In genomic region chr10:128008207-128008889, GRCm38 (mm10) we compare ENCODE assay signal across 9 mouse cellular contexts. TPM values are rescaled to one million over a fixed set of nuclear protein-coding genes. Genes with fewer than 3 reads are reported as not detected.
DNase-seq lines count a peak whose midpoint lies in the region; ATAC-seq and TF ChIP-seq lines count a peak whose summit lies in the region.
"Had no signal": no experiment of that assay in that cellular context is flagged by ENCODE, and none has a peak within 500 bp of the region (broad histone marks: within the 10 kb centered on the region; RNA-seq: fewer than 3 reads in every experiment).

No protein-coding gene starts in this region.

- no peak for TF ChIP-seq EP300 in MEL (IDR thresholded peaks at IDR 0.05; ENCODE audit: low read depth in 1 of 2, low read length in 2 of 2)

- DNase-seq in MEL (ENCODE audit: low read depth, low spot score) = peak; percentile 88
- peak; percentile 53 to 72 for DNase-seq in cerebellum, adult 2 months
- peak; percentile 87 for DNase-seq in forelimb bud, embryonic 11.5 days (ENCODE audit: low read depth, low spot score)
- DNase-seq in layer of hippocampus, adult 9-10 months (ENCODE audit: low spot score) = peak; percentile 81
- DNase-seq in ovary, postnatal 36 days (ENCODE audit: low spot score) = peak; percentile 53
- DNase-seq in thymus, postnatal 14 days = peak; percentile 86

- no peak for TF ChIP-seq POLR2A in MEL (IDR thresholded peaks at IDR 0.05; ENCODE audit: control insufficient read depth in 1 of 2, insufficient read depth in 1 of 2, low read depth in 1 of 2, low read length in 2 of 2, poor library complexity in 1 of 2)
- no peak for TF ChIP-seq POLR2A in cerebellum, adult 2 months (IDR thresholded peaks at IDR 0.05; ENCODE audit: borderline replicate concordance, insufficient read depth, low read length)

- H3K9me3 ChIP-seq in MEL (replicated peaks; ENCODE audit: insufficient read depth, low read length) = no peaks in the 10 kb centered on the region
- no peaks in the 10 kb centered on the region for H3K9me3 ChIP-seq in hindbrain, embryonic 12.5 days (replicated peaks)
- no peaks in the 10 kb centered on the region for H3K9me3 ChIP-seq in lung, embryonic 16.5 days (ENCODE audit: control insufficient read depth, low read length)
- H3K9me3 ChIP-seq: heart, embryonic 15.5 days had no signal

- H3K4me1 ChIP-seq in MEL (ENCODE audit: control insufficient read depth in 1 of 2, insufficient read depth in 2 of 2, low read length in 2 of 2) = no peaks in the 10 kb centered on the region
- no peaks in the 10 kb centered on the region for H3K4me1 ChIP-seq in cerebellum, adult 2 months (ENCODE audit: control insufficient read depth, insufficient read depth, low read length)
- no peaks in the 10 kb centered on the region for H3K4me1 ChIP-seq in hindbrain, embryonic 12.5 days
- H3K4me1 ChIP-seq in lung, embryonic 16.5 days (replicated peaks; ENCODE audit: control insufficient read depth, insufficient read depth, low read length) = no peaks in the 10 kb centered on the region
- H3K4me1 ChIP-seq: heart, embryonic 15.5 days had no signal

- H3K4me2 ChIP-seq in hindbrain, embryonic 12.5 days (replicated peaks) = no peak overlapping the region
- H3K4me2 ChIP-seq in lung, embryonic 16.5 days (ENCODE audit: low read depth, low read length) = no peak overlapping the region
- H3K4me2 ChIP-seq: heart, embryonic 15.5 days had no signal

- TF ChIP-seq CTCF in MEL (IDR thresholded peaks at IDR 0.05 in 2 of 3, conservative IDR thresholded peaks at IDR 0.05 in 1 of 3; ENCODE audit: control insufficient read depth in 1 of 3, insufficient read depth in 1 of 3, low read depth in 2 of 3, low read length in 3 of 3, poor library complexity in 1 of 3, severe bottlenecking in 1 of 3) = peak; percentile 37 to 94 (median 76); a peak in 5 of 6 replicates
- TF ChIP-seq CTCF in cerebellum, adult 2 months (IDR thresholded peaks at IDR 0.05; ENCODE audit: borderline replicate concordance, insufficient read depth, low read depth, low read length) = peak; percentile 35; the same call in 1 of the 2 replicates

- H3K79me2 ChIP-seq in MEL (ENCODE audit: control insufficient read depth, insufficient read depth, low read length, poor library complexity) = no peaks in the 10 kb centered on the region

- no peak overlapping the region for H3K4me3 ChIP-seq in MEL (ENCODE audit: control insufficient read depth in 1 of 2, insufficient read depth in 1 of 2, low read depth in 2 of 2, low read length in 2 of 2)
- H3K4me3 ChIP-seq in cerebellum, adult 2 months (replicated peaks; ENCODE audit: insufficient read depth, low read depth, low read length) = no peak overlapping the region
- no peak overlapping the region for H3K4me3 ChIP-seq in hindbrain, embryonic 12.5 days
- no peak overlapping the region for H3K4me3 ChIP-seq in lung, embryonic 16.5 days (ENCODE audit: low read length)
- H3K4me3 ChIP-seq: heart, embryonic 15.5 days had no signal

- no peak overlapping the region for H3K9ac ChIP-seq in MEL (ENCODE audit: control insufficient read depth, low read depth, low read length, poor library complexity, severe bottlenecking)
- H3K9ac ChIP-seq in hindbrain, embryonic 12.5 days = no peak overlapping the region
- no peak overlapping the region for H3K9ac ChIP-seq in lung, embryonic 16.5 days (ENCODE audit: low read length)
- H3K9ac ChIP-seq: heart, embryonic 15.5 days had no signal

- ATAC-seq in hindbrain, embryonic 12.5 days (ENCODE audit: low FRiP score) = peak; percentile 76; the same call in 1 of the 2 replicates
- ATAC-seq in lung, embryonic 16.5 days (ENCODE audit: low read depth) = peak; percentile 79

- no peak overlapping the region for H3K27ac ChIP-seq in MEL (ENCODE audit: control insufficient read depth, low read depth, low read length)
- H3K27ac ChIP-seq in cerebellum, adult 2 months (ENCODE audit: insufficient read depth, low read length) = no peak overlapping the region
- no peak overlapping the region for H3K27ac ChIP-seq in hindbrain, embryonic 12.5 days
- H3K27ac ChIP-seq in lung, embryonic 16.5 days (ENCODE audit: low read length) = no peak overlapping the region
- H3K27ac ChIP-seq: heart, embryonic 15.5 days had no signal

- no peaks in the 10 kb centered on the region; a peak in 1 of 4 replicates for H3K36me3 ChIP-seq in MEL (ENCODE audit: control insufficient read depth in 1 of 2, insufficient read depth in 2 of 2, low read length in 2 of 2)
- H3K36me3 ChIP-seq in hindbrain, embryonic 12.5 days = no peaks in the 10 kb centered on the region
- H3K36me3 ChIP-seq in lung, embryonic 16.5 days (ENCODE audit: control insufficient read depth, insufficient read depth, low read length) = no peaks in the 10 kb centered on the region
- H3K36me3 ChIP-seq: heart, embryonic 15.5 days had no signal

- WGBS in cerebellum, adult 2 months = 6% methylated on average over 4 of the region's 4 CpGs
- 5% methylated on average over 4 of the region's 4 CpGs for WGBS in hindbrain, embryonic 12.5 days
- 5% methylated on average over 4 of the region's 4 CpGs for WGBS in lung, embryonic 16.5 days

- TF ChIP-seq RAD21 in MEL (IDR thresholded peaks at IDR 0.05; ENCODE audit: low read depth, low read length) = peak; percentile 97

- peaks cover 1 to 4% of the 10 kb centered on the region in 2 experiments for H3K27me3 ChIP-seq in MEL (ENCODE audit: control insufficient read depth in 1 of 2, insufficient read depth in 2 of 2, low read length in 2 of 2)
- no peaks in the 10 kb centered on the region for H3K27me3 ChIP-seq in cerebellum, adult 2 months (ENCODE audit: control insufficient read depth, insufficient read depth, low read length)
- no peaks in the 10 kb centered on the region for H3K27me3 ChIP-seq in hindbrain, embryonic 12.5 days
- H3K27me3 ChIP-seq in lung, embryonic 16.5 days (ENCODE audit: control insufficient read depth, insufficient read depth, low read depth, low read length) = no peaks in the 10 kb centered on the region
- H3K27me3 ChIP-seq: heart, embryonic 15.5 days had no signal

TF ChIP-seq in MEL, 35 proteins besides CTCF, POLR2A, EP300 and RAD21 (continues in another document):
- TF ChIP-seq KAT2A (conservative IDR thresholded peaks at IDR 0.05; ENCODE audit: low read depth, low read length) (no peak), SIN3A (IDR thresholded peaks at IDR 0.05; ENCODE audit: low read length) (peak; percentile 59), NRF1 (IDR thresholded peaks at IDR 0.05; ENCODE audit: insufficient read depth, low read depth, low read length, poor library complexity, severe bottlenecking) (no peak), ZKSCAN1 (IDR thresholded peaks at IDR 0.05; ENCODE audit: low read depth, low read length) (no peak), MEF2A (IDR thresholded peaks at IDR 0.05; ENCODE audit: extremely low read depth, insufficient replicate concordance, low read depth, low read length, poor library complexity, severe bottlenecking) (no peak), MYC (IDR thresholded peaks at IDR 0.05; ENCODE audit: low read depth, low read length) (no peak; the same call in 1 of the 2 replicates), ELF1 (IDR thresholded peaks at IDR 0.05; ENCODE audit: low read depth, low read length) (peak; percentile 49; the same call in 1 of the 2 replicates), NELFE (IDR thresholded peaks at IDR 0.05; ENCODE audit: low read depth, low read length) (no peak), TCF12 (IDR thresholded peaks at IDR 0.05; ENCODE audit: low read depth, low read length) (no peak), USF1 (IDR thresholded peaks at IDR 0.05; ENCODE audit: low read depth, low read length) (no peak), MAX (IDR thresholded peaks at IDR 0.05; ENCODE audit: low read length) (no peak), ZNF384 (IDR thresholded peaks at IDR 0.05; ENCODE audit: low read depth, low read length) (no peak), MAFK (IDR thresholded peaks at IDR 0.05; ENCODE audit: borderline replicate concordance, low read depth, low read length) (no peak), ZMIZ1 (IDR thresholded peaks at IDR 0.05; ENCODE audit: low read depth, low read length) (no peak), POLR2AphosphoS2 (IDR thresholded peaks at IDR 0.05; ENCODE audit: low read length) (no peak), JUND (IDR thresholded peaks at IDR 0.05; ENCODE audit: low read depth, low read length) (0 out of 2 replicates have a peak, but pooled peaks have one; percentile 31)

RNA-seq across cellular contexts. Expression of gene Hsd17b6, which starts 0.9 kb away (rescaled TPM):
- total RNA-seq in MEL (2012; rRNA removed) = not detected in 2 replicates
- polyA plus RNA-seq in MEL (2012; ENCODE audit: insufficient read depth in 1 of 2, insufficient read length in 2 of 2, low read depth in 1 of 2, low replicate concordance in 2 of 2, missing spikeins in 1 of 2) = under 1 TPM in 1 of 2 experiments, not detected in 1; 0.15 TPM
- polyA plus RNA-seq in cerebellum, adult 2 months (2012; rRNA removed) = not detected in 2 replicates
- not detected in 2 replicates for polyA plus RNA-seq in hindbrain, embryonic 12.5 days (2016; fragmentation: Nextera tagmentation; extraction: Ambion mirVana)
- not detected in 2 replicates for polyA plus RNA-seq in lung, embryonic 16.5 days (2015; fragmentation: Nextera tagmentation; extraction: Ambion mirVana)
- polyA plus RNA-seq: heart, embryonic 15.5 days had no signal

RNA-seq across cellular contexts. Expression of gene Prim1, which starts 6.6 kb away (rescaled TPM):
- 59.6 and 74.0 TPM in 2 replicates for total RNA-seq in MEL (2012; rRNA removed)
- 10 to 100 TPM in 1 of 2 experiments, not detected in 1; 71.5 TPM for polyA plus RNA-seq in MEL (2012; ENCODE audit: insufficient read depth in 1 of 2, insufficient read length in 2 of 2, low read depth in 1 of 2, low replicate concordance in 2 of 2, missing spikeins in 1 of 2)
- polyA plus RNA-seq in cerebellum, adult 2 months (2012; rRNA removed) = 16.2 and 17.4 TPM in 2 replicates
- 50.9 and 54.1 TPM in 2 replicates for polyA plus RNA-seq in hindbrain, embryonic 12.5 days (2016; fragmentation: Nextera tagmentation; extraction: Ambion mirVana)
- polyA plus RNA-seq in lung, embryonic 16.5 days (2015; fragmentation: Nextera tagmentation; extraction: Ambion mirVana) = 79.0 and 80.3 TPM in 2 replicates

RNA-seq across cellular contexts. Expression of gene Naca, which starts 27.0 kb away (rescaled TPM):
- total RNA-seq in MEL (2012; rRNA removed) = 1,577 and 1,612 TPM in 2 replicates
- polyA plus RNA-seq in MEL (2012; ENCODE audit: insufficient read depth in 1 of 2, insufficient read length in 2 of 2, low read depth in 1 of 2, low replicate concordance in 2 of 2, missing spikeins in 1 of 2) = 1,000 to 10,000 TPM in 1 of 2 experiments, 100 to 1,000 TPM in 1; 202 to 1,039 TPM
- 209 and 230 TPM in 2 replicates for polyA plus RNA-seq in cerebellum, adult 2 months (2012; rRNA removed)
- 673 and 675 TPM in 2 replicates for polyA plus RNA-seq in hindbrain, embryonic 12.5 days (2016; fragmentation: Nextera tagmentation; extraction: Ambion mirVana)
- polyA plus RNA-seq in lung, embryonic 16.5 days (2015; fragmentation: Nextera tagmentation; extraction: Ambion mirVana) = 647 and 740 TPM in 2 replicates

RNA-seq across cellular contexts. Expression of gene Ptges3, which starts 50.4 kb away (rescaled TPM):
- 233 and 240 TPM in 2 replicates for total RNA-seq in MEL (2012; rRNA removed)
- 100 to 1,000 TPM; 216 to 627 TPM for polyA plus RNA-seq in MEL (2012; ENCODE audit: insufficient read depth in 1 of 2, insufficient read length in 2 of 2, low read depth in 1 of 2, low replicate concordance in 2 of 2, missing spikeins in 1 of 2)
- polyA plus RNA-seq in cerebellum, adult 2 months (2012; rRNA removed) = 69.9 and 75.5 TPM in 2 replicates
- polyA plus RNA-seq in hindbrain, embryonic 12.5 days (2016; fragmentation: Nextera tagmentation; extraction: Ambion mirVana) = 495 and 513 TPM in 2 replicates
- 432 and 461 TPM in 2 replicates for polyA plus RNA-seq in lung, embryonic 16.5 days (2015; fragmentation: Nextera tagmentation; extraction: Ambion mirVana)
